Mouse (Mus musculus) T-helper 2 cell (primary cell): ENCODE results near the gene Pced1a.
"Not testable (repeated sequence)": the region's sequence is repeated elsewhere in the genome, so short reads cannot be mapped to it uniquely, and the experiment has no call there.

Experiments used
- in situ Hi-C: fragments of 300-600 bp; cut with MboI, MseI; formaldehyde crosslinking; loops from one replicate; pipeline ENCODE4 v1.15.1; 2025; ENCODE audit warnings: high pct_unique_total_duplicates

Pced1a gene

GRCm38 (mm10) chr2:130392836-130393235 is 31.7 kb downstream of the Pced1a start:
- in situ Hi-C loops, result no loop called here

GRCm38 (mm10) chr2:130390993-130391625 is 33.4 kb downstream of the Pced1a start:
- in situ Hi-C loops, result no loop called here

- in situ Hi-C loops, result no loop called here
Measured at GRCm38 (mm10) chr2:130388796-130389195, 35.7 kb downstream of the Pced1a start.

- in situ Hi-C loops, result no loop called here
Measured at GRCm38 (mm10) chr2:130386212-130386611, 38.3 kb downstream of the Pced1a start.

- in situ Hi-C loops, result no loop called here
Measured at GRCm38 (mm10) chr2:130383895-130384294, 40.6 kb downstream of the Pced1a start.

GRCm38 (mm10) chr2:130383205-130383604 is 41.3 kb downstream of the Pced1a start:
- in situ Hi-C loops, result no loop called here

DNA sequence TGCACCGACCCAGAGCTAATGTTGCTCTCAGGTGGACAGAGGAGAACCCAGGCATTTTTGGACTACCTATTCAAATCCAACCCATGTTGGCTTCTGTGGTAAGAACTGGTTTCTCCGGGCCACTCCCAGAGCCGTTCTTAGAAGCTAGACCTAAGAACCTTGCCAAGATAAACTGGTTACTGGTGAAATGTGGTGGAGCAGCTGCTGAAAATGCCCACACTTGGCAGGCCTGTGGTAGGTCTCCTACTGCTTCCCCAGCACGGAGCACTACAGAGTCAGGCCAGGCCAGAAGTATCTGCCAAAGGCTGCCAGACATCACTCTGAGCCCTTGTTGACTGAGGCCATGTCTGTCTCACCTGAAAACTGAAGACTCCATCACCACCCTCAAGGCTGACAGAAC is 49.5 kb downstream of the Pced1a start:
- in situ Hi-C loops, result no loop called here

DNA sequence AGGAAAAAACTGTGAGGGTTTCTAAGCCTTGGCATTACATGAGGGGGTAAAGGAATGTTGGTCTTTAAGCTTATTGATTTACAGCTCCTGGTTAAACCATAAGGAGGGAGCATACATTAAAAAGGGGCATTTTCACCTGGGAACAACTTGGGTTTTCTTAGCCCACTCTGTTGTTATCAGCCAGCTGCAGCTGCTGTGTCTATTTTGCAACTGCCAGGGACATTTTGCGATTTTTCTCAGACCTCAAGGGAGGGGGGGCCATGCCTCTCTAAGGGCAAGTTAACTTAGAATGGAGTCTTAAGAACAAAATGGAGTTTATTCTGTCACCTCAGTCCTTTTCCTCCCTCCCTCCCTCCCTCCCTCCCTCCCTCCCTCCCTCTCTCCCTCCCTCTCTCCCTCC is 51.5 kb downstream of the Pced1a start:
- in situ Hi-C loops, result not testable (repeated sequence)

DNA sequence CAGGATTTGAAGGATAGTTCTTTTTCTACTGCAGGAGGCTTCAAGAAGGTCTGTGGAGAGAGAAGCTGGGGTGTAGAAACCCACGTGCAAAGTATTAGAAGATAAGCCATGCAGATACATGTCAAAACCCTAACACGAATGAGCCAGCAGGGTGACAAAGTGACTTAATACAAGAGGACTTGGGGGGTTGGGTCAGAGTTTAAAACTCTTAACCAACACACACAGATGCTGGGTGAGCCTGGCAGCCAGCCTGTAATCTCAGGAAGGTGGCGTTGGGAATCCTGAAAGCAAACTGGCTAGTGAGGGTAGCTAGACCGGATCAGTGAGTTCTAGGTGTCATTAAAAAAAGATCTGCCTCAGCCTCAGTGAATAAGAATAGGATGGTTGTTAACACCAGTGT is 57.1 kb downstream of the Pced1a start:
- in situ Hi-C loops, result no loop called here
